8 mouse cellular contexts compared by ENCODE assay signal in genomic region chrX:48310706-48311517, GRCm38 (mm10). TPM values are rescaled to one million over a fixed set of nuclear protein-coding genes. Genes with fewer than 3 reads are reported as not detected.
DNase-seq lines count a peak whose midpoint lies in the region; ATAC-seq and TF ChIP-seq lines count a peak whose summit lies in the region.

No protein-coding gene starts in this region.

- H3K36me3 ChIP-seq in forebrain, embryonic 11.5 days (ENCODE audit: control insufficient read depth, insufficient read depth, low read length) = no peaks in the 10 kb centered on the region
- no peaks in the 10 kb centered on the region for H3K36me3 ChIP-seq in limb, embryonic 14.5 days (ENCODE audit: control insufficient read depth, insufficient read depth, low read length)
- H3K36me3 ChIP-seq in stomach, embryonic 14.5 days (ENCODE audit: control insufficient read depth, insufficient read depth, low read length) = no peaks in the 10 kb centered on the region

- H3K4me3 ChIP-seq in forebrain, embryonic 11.5 days (ENCODE audit: low read depth, low read length) = 0 out of 2 replicates have a peak overlapping the region, but pooled peaks have one; percentile 2
- H3K4me3 ChIP-seq in limb, embryonic 14.5 days (replicated peaks; ENCODE audit: low read length) = peak overlapping the region; percentile 18
- peak overlapping the region; percentile 17; the same call in 1 of the 2 replicates for H3K4me3 ChIP-seq in stomach, embryonic 14.5 days (ENCODE audit: low read depth, low read length)

- no peak for TF ChIP-seq POLR2A in limb, embryonic 14.5 days (IDR thresholded peaks at IDR 0.05; ENCODE audit: borderline replicate concordance, extremely low read depth, insufficient read depth, insufficient read length)

- no peaks in the 10 kb centered on the region for H3K9me3 ChIP-seq in forebrain, embryonic 11.5 days (ENCODE audit: control insufficient read depth, low read length)
- no peaks in the 10 kb centered on the region for H3K9me3 ChIP-seq in limb, embryonic 14.5 days (ENCODE audit: control insufficient read depth, low read length)
- no peaks in the 10 kb centered on the region for H3K9me3 ChIP-seq in stomach, embryonic 14.5 days (ENCODE audit: control insufficient read depth, low read depth, low read length)

- no peak overlapping the region; the same call in none of the 2 replicates for H3K9ac ChIP-seq in forebrain, embryonic 11.5 days (ENCODE audit: low read length)
- peak overlapping the region; percentile 40 for H3K9ac ChIP-seq in limb, embryonic 14.5 days (ENCODE audit: low read depth, low read length, severe bottlenecking)
- H3K9ac ChIP-seq in stomach, embryonic 14.5 days (replicated peaks; ENCODE audit: low read depth, low read length) = no peak overlapping the region; the same call in 1 of the 2 replicates

- H3K4me1 ChIP-seq in forebrain, embryonic 11.5 days (replicated peaks; ENCODE audit: control insufficient read depth, insufficient read depth, low read length) = no peaks in the 10 kb centered on the region
- H3K4me1 ChIP-seq in limb, embryonic 14.5 days (ENCODE audit: control insufficient read depth, insufficient read depth, low read length) = no peaks in the 10 kb centered on the region
- no peaks in the 10 kb centered on the region for H3K4me1 ChIP-seq in stomach, embryonic 14.5 days (ENCODE audit: control insufficient read depth, insufficient read depth, low read length)

- no peaks in the 10 kb centered on the region; the same call in 1 of the 2 replicates for H3K27me3 ChIP-seq in forebrain, embryonic 11.5 days (ENCODE audit: control insufficient read depth, insufficient read depth, low read length)
- H3K27me3 ChIP-seq in limb, embryonic 14.5 days (ENCODE audit: control insufficient read depth, insufficient read depth, low read length) = no peaks in the 10 kb centered on the region; the same call in 1 of the 2 replicates
- H3K27me3 ChIP-seq in stomach, embryonic 14.5 days (ENCODE audit: control insufficient read depth, insufficient read depth, low read length) = no peaks in the 10 kb centered on the region

- peak overlapping the region; percentile 28 for H3K4me2 ChIP-seq in forebrain, embryonic 11.5 days (ENCODE audit: low read depth, low read length, severe bottlenecking)
- H3K4me2 ChIP-seq in limb, embryonic 14.5 days (replicated peaks; ENCODE audit: low read depth, low read length, severe bottlenecking) = peak overlapping the region; percentile 54
- peak overlapping the region; percentile 48 for H3K4me2 ChIP-seq in stomach, embryonic 14.5 days (replicated peaks; ENCODE audit: low read depth, low read length)

- peak; percentile 29 to 46 for DNase-seq in kidney, postnatal 4 days
- no peak for DNase-seq in kidney, adult 8-10 months
- DNase-seq in forebrain, embryonic 11.5 days (ENCODE audit: low spot score) = peak; percentile 52
- no peak for DNase-seq in limb, embryonic 14.5 days (ENCODE audit: low spot score)
- DNase-seq in gastrocnemius, adult 18-20 months (ENCODE audit: low spot score) = no peak
- no peak for DNase-seq in adrenal gland, postnatal 36 days

- ATAC-seq in forebrain, embryonic 11.5 days (replicated peaks; ENCODE audit: low FRiP score) = no peak
- ATAC-seq in limb, embryonic 14.5 days (ENCODE audit: low FRiP score, low read depth) = peak; percentile 32; the same call in 1 of the 2 replicates
- ATAC-seq in stomach, embryonic 14.5 days (ENCODE audit: insufficient number of reproducible peaks, insufficient read depth, low FRiP score, low read depth) = no peak
- ATAC-seq in granulocyte monocyte progenitor cell, adult 5-6 weeks (replicated peaks; ENCODE audit: poor library complexity, severe bottlenecking) = no peak

- 27% methylated on average over 25 of the region's 26 CpGs for WGBS in forebrain, embryonic 11.5 days
- 26% methylated on average over 26 of the region's 26 CpGs for WGBS in limb, embryonic 14.5 days
- whole genome bisulfite sequencing in stomach, embryonic 14.5 days = 23% methylated on average over 26 of the region's 26 CpGs

- no peak overlapping the region for H3K27ac ChIP-seq in forebrain, embryonic 11.5 days (ENCODE audit: low read depth, low read length)
- H3K27ac ChIP-seq in limb, embryonic 14.5 days (replicated peaks; ENCODE audit: low read depth, low read length) = no peak overlapping the region
- H3K27ac ChIP-seq in stomach, embryonic 14.5 days (ENCODE audit: low read length) = no peak overlapping the region

RNA-seq across cellular contexts. Expression of gene Bcorl1, which starts 30.2 kb away (rescaled TPM):
- polyA plus RNA-seq in forebrain, embryonic 11.5 days (2014; fragmentation: Nextera tagmentation; extraction: Ambion mirVana) = 7.9 and 8.1 TPM in 2 replicates
- 7.9 and 8.6 TPM in 2 replicates for polyA plus RNA-seq in limb, embryonic 14.5 days (2012; rRNA removed)
- polyA plus RNA-seq in limb, embryonic 14.5 days (2014; fragmentation: Nextera tagmentation; extraction: Ambion mirVana) = 6.8 and 6.9 TPM in 2 replicates
- 8.0 and 9.3 TPM in 2 replicates for polyA plus RNA-seq in stomach, embryonic 14.5 days (2014; fragmentation: Nextera tagmentation; extraction: Ambion mirVana)
- 1 to 10 TPM; 5.8 to 7.5 TPM for total RNA-seq in gastrocnemius, adult 18-20 months (2021)
- total RNA-seq in granulocyte monocyte progenitor cell, adult 5-6 weeks (2014; fragmentation: Nextera tagmentation) = 15.5 and 16.6 TPM in 2 replicates
- total RNA-seq in granulocyte monocyte progenitor cell, adult 5-6 weeks (2017) = 3.0 and 9.1 TPM in 2 replicates
- total RNA-seq in adrenal gland, postnatal 36 days (2021) = 10 to 100 TPM in 1 of 2 experiments, 1 to 10 TPM in 1; 9.8 to 11.2 TPM

RNA-seq across cellular contexts. Expression of gene Utp14a, which starts 54.2 kb away (rescaled TPM):
- polyA plus RNA-seq in forebrain, embryonic 11.5 days (2014; fragmentation: Nextera tagmentation; extraction: Ambion mirVana) = 25.7 and 25.9 TPM in 2 replicates
- polyA plus RNA-seq in limb, embryonic 14.5 days (2012; rRNA removed) = 13.6 and 20.9 TPM in 2 replicates
- 19.0 and 21.0 TPM in 2 replicates for polyA plus RNA-seq in limb, embryonic 14.5 days (2014; fragmentation: Nextera tagmentation; extraction: Ambion mirVana)
- 16.3 and 20.1 TPM in 2 replicates for polyA plus RNA-seq in stomach, embryonic 14.5 days (2014; fragmentation: Nextera tagmentation; extraction: Ambion mirVana)
- 10 to 100 TPM; 12.6 to 13.6 TPM for total RNA-seq in gastrocnemius, adult 18-20 months (2021)
- 39.7 and 45.3 TPM in 2 replicates for total RNA-seq in granulocyte monocyte progenitor cell, adult 5-6 weeks (2014; fragmentation: Nextera tagmentation)
- total RNA-seq in granulocyte monocyte progenitor cell, adult 5-6 weeks (2017) = 91.9 and 95.0 TPM in 2 replicates
- total RNA-seq in adrenal gland, postnatal 36 days (2021) = 10 to 100 TPM; 15.4 to 17.3 TPM

Comparison
In these comparisons a context has a peak if more than half of its experiments do, and no peak if none do; other contexts are left out.
1. DNase-seq: peak in kidney, postnatal 4 days (2 of 2) and forebrain, embryonic 11.5 days (single experiment); none in kidney, adult 8-10 months (0 of 2), limb, embryonic 14.5 days (single experiment), gastrocnemius, adult 18-20 months (single experiment) and adrenal gland, postnatal 36 days (0 of 2).
2. Peak in every context shown above with its lines, with median percentiles within 50 percentile points of each other: H3K4me2 ChIP-seq and H3K4me3 ChIP-seq.